Mouse (Mus musculus) limb, embryonic 12.5 days (tissue): ENCODE data around the gene Pla2g4b. TPM values are rescaled to one million over a fixed set of nuclear protein-coding genes. Genes with fewer than 3 reads are reported as not detected.

Experiments used
- ATAC-seq: fragments of 200-750 bp; cut with Nextera tagmentation; 2 replicates; pipeline ENCODE4 v1.8.0; 2017; ENCODE audit warnings: low read depth, moderate TSS enrichment; ENCODE audit not compliant: insufficient number of reproducible peaks, insufficient read depth, low FRiP score, low TSS enrichment
- H3K27ac ChIP-seq: fragments of 300-500 bp; sonication (generic); 2 replicates; pipeline ENCODE4 v1.5.1; 2016; ENCODE audit warnings: mild to moderate bottlenecking, moderate library complexity
- H3K27me3 ChIP-seq: fragments of 300-500 bp; sonication (generic); 2 replicates; pipeline ENCODE4 v1.6.1; 2016; ENCODE audit warnings: mild to moderate bottlenecking, moderate library complexity
- H3K36me3 ChIP-seq: fragments of 300-500 bp; sonication (generic); 2 replicates; pipeline ENCODE4 v1.6.1; 2016; ENCODE audit warnings: mild to moderate bottlenecking, moderate library complexity
- H3K4me1 ChIP-seq: fragments of 300-500 bp; sonication (generic); replicated peaks from 2 replicates; pipeline ENCODE4 v1.6.1; 2016
- H3K4me2 ChIP-seq: fragments of 300-500 bp; sonication (generic); 2 replicates; pipeline ENCODE4 v1.6.1; 2016; ENCODE audit warnings: mild to moderate bottlenecking, moderate library complexity
- H3K4me3 ChIP-seq: fragments of 300-500 bp; sonication (generic); replicated peaks from 2 replicates; pipeline ENCODE4 v1.5.1; 2016; ENCODE audit warnings: mild to moderate bottlenecking
- H3K9ac ChIP-seq: fragments of 300-500 bp; sonication (generic); replicated peaks from 2 replicates; pipeline ENCODE4 v1.6.1; 2016; ENCODE audit warnings: mild to moderate bottlenecking, moderate library complexity
- H3K9me3 ChIP-seq: fragments of 300-500 bp; sonication (generic); 2 replicates; pipeline ENCODE4 v1.6.1; 2016; ENCODE audit warnings: mild to moderate bottlenecking, moderate library complexity
- WGBS: fragments of 180-500 bp; shearing (Covaris S2); methylation state at CpG from one replicate; pipeline ENCODE4 v1.1.7; 2016; 5-methylcytosine and 5-hydroxymethylcytosine counted together
- polyA plus RNA-seq: library from polyadenylated mRNA; unstranded; fragments of >200 nt; fragmentation: Nextera tagmentation; extraction: Ambion mirVana; gene quantifications from 2 replicates; pipeline ENCODE4 v1.2.1, GENCODE M21; 2016

Pla2g4b gene
- polyA plus RNA-seq, 1 experiment from 2014 or later: 3.8 TPM

DNA sequence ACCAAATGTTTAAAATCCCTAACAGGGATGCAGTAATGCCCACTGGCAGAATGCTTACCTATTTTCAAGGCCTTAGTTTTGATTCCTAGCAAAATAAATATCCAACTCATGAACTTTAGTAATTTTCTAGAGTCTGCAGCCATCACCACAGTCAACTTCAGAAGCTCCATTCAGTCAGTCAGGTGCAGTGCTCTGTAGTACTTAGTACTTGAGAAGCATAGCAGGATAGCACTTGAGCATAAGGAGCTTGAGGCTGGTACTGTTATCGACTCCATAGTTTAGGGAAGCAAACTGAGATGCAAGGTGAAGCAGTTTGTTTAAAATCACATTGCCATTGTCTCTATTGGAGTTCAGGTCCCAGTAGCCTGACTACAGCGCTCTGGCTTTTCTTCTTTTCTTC, 33.5 kb upstream of the Pla2g4b start:
- Histone ChIP-seq H3K4me2 (no peak overlapping the region), H3K4me3 (no peak overlapping the region), H3K9me3 (no peaks in the 10 kb centered on the region), H3K4me1 (peaks cover 30% of the 10 kb centered on the region), H3K9ac (no peak overlapping the region), H3K27me3 (no peaks in the 10 kb centered on the region), H3K36me3 (peaks cover 27% of the 10 kb centered on the region), H3K27ac (no peak overlapping the region)
- ATAC-seq: no peak
- 97% methylated on average over 2 of the region's 2 CpGs for WGBS

DNA sequence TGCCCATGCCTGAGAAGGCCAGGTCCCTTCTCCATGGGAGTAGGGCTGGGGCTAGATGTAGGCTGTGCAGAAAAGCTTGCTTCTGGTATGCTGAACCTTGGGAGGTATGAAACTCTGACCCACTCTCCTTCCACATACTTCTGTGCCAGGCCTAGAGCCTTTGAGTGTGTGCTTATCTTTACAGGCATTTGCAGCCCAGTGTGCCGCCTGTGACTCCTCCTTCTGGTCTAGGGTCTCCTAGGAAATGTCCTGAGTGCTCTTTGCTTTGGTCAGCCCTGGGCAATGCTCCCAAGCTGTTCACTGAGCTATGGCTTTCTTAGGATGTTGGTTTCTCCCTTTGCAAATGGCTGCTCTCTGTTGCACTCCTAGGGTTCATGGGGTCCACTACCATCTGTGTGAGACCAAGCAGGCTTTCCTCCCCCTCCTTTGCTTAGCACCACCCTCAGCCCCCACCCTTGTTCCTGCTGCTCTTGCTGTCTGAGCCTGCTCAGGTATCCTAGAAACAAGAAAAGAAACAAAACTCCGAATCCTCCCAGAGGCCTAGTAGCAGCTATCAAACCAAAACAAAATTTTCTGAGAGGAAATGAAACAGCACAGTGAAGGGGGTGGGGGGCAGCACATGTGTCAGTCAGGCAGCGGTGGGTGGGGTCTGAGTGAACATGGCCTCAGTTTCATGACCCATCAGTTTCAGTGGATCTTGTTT, 32.2 kb upstream of the Pla2g4b start:
- ATAC-seq: 0 out of 2 replicates have a peak, but pooled peaks have one; percentile 20

DNA sequence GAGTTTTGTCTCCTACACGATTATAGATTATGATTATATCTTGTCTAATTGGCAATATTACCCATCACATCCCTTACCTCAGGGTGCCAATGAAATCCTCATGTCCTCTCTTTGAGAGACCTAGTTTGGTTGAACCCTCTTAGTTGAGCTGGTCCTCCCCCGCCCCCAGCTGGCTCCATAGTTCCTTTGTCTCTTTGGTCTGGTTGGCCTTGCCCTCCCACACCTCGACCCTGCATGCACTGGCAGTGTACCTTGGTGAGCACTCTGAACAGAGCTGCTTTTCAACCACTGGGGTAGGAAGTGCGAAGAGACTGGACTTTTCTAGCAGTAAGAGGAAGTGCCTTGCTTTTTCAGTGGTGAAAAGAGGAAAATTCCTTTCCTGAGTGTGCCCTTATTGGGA, 31.3 kb upstream of the Pla2g4b start:
- H3K9me3 ChIP-seq: no peaks in the 10 kb centered on the region
- no peaks in the 10 kb centered on the region for H3K27me3 ChIP-seq
- peaks cover 8% of the 10 kb centered on the region for H3K4me1 ChIP-seq
- H3K27ac ChIP-seq: no peak overlapping the region
- ATAC-seq: no peak
- H3K9ac ChIP-seq: no peak overlapping the region
- no peak overlapping the region for H3K4me2 ChIP-seq
- WGBS: 79% methylated on average over 4 of the region's 4 CpGs
- H3K4me3 ChIP-seq: no peak overlapping the region
- H3K36me3 ChIP-seq: peaks cover 28% of the 10 kb centered on the region

More for the DNA sequence above, 32.2 kb upstream of the Pla2g4b start:
- Histone ChIP-seq H3K4me3 (no peak overlapping the region), H3K36me3 (peaks cover 28% of the 10 kb centered on the region), H3K27me3 (no peaks in the 10 kb centered on the region), H3K4me2 (no peak overlapping the region), H3K4me1 (peaks cover 17% of the 10 kb centered on the region), H3K27ac (peak overlapping the region; percentile 62), H3K9me3 (no peaks in the 10 kb centered on the region), H3K9ac (no peak overlapping the region)
- WGBS: 73% methylated on average over 3 of the region's 3 CpGs

DNA sequence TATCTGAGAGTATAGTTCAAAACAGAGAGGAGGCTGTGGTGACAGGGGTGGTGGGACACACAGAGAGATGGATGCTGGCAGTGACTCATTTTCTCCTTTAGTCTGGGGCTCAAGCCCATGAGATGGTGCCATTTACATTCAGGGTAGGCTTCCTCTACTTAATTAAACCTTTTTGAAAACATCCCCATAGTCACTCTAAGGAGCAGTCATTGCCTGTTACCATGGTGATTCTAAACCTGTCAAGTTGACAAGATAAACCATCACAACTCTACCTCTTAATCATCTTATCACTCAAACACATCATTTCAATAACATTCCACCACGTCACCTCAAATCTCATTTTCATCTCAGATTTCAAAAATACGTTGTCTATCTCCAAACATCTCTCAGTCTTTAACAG, 29.2 kb upstream of the Pla2g4b start:
- no peak overlapping the region for H3K4me3 ChIP-seq
- no peak for ATAC-seq
- no peak overlapping the region for H3K27ac ChIP-seq
- H3K27me3 ChIP-seq: no peaks in the 10 kb centered on the region
- WGBS: 94% methylated on average over 2 of the region's 2 CpGs
- peaks cover 8% of the 10 kb centered on the region for H3K4me1 ChIP-seq
- no peaks in the 10 kb centered on the region for H3K9me3 ChIP-seq
- H3K36me3 ChIP-seq: peaks cover 22% of the 10 kb centered on the region
- no peak overlapping the region for H3K9ac ChIP-seq
- H3K4me2 ChIP-seq: no peak overlapping the region

DNA sequence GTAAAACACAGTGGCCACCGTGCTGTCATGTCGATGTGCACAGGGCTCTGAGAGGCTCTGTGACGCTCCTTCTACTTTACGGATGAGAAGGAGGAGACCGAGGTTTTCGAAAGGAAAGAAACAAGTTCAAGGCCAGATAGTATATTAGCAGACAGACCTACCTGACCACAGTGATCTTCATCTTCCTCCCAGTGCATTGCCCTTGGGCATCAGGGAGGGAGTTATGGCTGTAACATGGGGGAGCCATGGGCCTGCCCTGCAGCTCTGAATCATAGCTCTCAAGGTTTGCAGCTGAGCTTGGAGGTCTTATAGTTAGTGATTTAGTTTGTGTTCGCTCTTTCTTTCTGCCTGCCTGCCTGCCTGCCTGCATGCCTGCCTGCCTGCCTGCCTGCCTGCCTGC, 26.5 kb upstream of the Pla2g4b start:
- Histone ChIP-seq H3K9me3 (no peaks in the 10 kb centered on the region), H3K4me1 (no peaks in the 10 kb centered on the region; the same call in 1 of the 2 replicates), H3K4me2 (no peak overlapping the region), H3K36me3 (0 out of 2 replicates have a peak, but pooled peaks cover 5% of the 10 kb centered on the region), H3K9ac (no peak overlapping the region), H3K27ac (no peak overlapping the region), H3K4me3 (no peak overlapping the region), H3K27me3 (no peaks in the 10 kb centered on the region)
- WGBS: 94% methylated on average over 7 of the region's 7 CpGs
- ATAC-seq: no peak

DNA sequence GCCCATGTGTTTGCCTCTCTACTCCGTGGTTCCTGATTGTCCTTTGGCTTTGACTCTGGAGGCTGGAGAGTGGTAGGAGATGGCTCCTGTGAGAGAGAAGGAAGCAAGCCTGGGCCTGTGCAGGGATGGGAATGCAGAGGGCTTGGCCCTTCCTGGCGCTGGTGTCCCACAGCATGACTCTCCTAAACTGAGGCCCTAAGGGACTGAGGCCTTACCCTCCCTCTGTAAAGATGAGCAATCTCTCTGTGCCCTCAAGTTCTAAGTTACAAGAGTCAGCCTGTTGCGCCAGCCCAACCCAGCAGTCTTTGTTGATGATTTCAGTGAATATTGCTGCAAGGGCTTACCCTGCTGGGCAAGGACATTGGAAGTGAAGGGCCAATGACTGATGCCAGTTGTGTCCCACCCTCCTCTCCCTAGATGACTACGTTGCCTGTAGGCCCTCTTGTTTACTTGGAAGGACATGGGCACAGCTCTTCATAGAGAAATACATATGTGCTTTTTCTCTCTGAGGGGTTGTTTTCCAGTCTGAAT, 25.5 kb upstream of the Pla2g4b start:
- WGBS: 79% methylated on average over 4 of the region's 4 CpGs
- ATAC-seq: no peak
- H3K27ac ChIP-seq: no peak overlapping the region
- H3K9me3 ChIP-seq: no peaks in the 10 kb centered on the region
- no peak overlapping the region for H3K4me2 ChIP-seq
- H3K36me3 ChIP-seq: peaks cover 8% of the 10 kb centered on the region; the same call in 1 of the 2 replicates
- H3K9ac ChIP-seq: no peak overlapping the region
- no peaks in the 10 kb centered on the region for H3K4me1 ChIP-seq
- no peaks in the 10 kb centered on the region for H3K27me3 ChIP-seq
- no peak overlapping the region for H3K4me3 ChIP-seq

DNA sequence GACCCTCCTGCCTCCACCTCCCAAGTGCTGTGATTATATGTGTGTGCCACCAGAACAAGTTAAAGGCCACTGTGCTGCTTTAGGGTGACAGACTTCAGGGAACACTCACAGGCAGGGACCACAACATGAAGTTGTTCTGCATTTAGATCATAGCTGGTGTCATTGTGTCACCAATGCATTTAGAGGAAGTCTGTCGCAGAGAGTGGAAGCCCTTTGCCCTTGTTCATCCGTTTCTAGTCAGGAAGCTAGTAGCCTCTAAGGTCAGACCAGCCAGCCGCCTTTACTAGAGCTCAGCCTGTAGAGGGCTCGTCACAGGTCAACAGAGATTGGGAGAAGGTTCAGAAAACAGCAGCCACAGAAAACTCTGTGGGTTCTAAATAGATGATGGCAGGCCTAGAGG, 24.5 kb upstream of the Pla2g4b start:
- Histone ChIP-seq H3K27ac (no peak overlapping the region), H3K36me3 (peaks cover 17% of the 10 kb centered on the region), H3K9ac (no peak overlapping the region), H3K4me3 (no peak overlapping the region), H3K9me3 (no peaks in the 10 kb centered on the region), H3K4me2 (no peak overlapping the region), H3K27me3 (no peaks in the 10 kb centered on the region), H3K4me1 (no peaks in the 10 kb centered on the region)
- ATAC-seq: no peak
- WGBS: 66% methylated on average over 4 of the region's 4 CpGs

DNA sequence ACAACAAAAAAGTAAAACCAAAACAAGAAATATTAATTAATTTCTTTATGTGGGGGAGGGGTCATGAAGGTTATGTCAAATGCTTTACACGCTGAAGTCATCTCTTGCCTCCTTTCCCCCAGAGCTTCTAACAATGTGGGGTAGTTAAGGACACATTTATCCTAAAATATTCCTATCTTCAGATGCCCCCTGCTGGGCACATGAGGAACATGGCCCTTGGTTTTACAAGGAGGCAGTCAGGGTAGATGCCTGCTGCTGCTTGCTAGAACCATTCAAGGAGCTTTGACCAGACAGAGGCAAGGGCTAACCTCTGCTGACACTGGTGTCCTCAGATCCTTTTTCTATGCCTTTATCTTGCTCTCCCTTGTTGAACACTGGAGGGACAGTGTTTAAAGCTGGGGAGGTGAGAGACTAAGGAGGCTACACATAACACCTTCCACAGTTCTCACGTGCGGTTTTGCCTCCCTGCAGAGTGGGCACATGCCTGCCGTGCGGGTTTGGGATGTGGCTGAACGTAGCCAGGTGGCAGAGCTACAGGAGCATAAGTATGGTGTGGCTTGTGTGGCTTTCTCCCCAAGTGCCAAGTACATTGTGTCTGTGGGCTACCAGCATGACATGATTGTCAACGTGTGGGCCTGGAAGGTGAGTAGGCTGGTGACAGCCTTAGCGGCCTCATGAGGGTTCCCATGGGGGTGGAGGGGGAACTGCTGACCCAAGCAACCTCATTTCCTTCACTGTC, 21.6 kb upstream of the Pla2g4b start:
- H3K27ac ChIP-seq: no peak overlapping the region
- H3K9me3 ChIP-seq: no peaks in the 10 kb centered on the region
- H3K4me1 ChIP-seq: no peaks in the 10 kb centered on the region
- no peak overlapping the region for H3K9ac ChIP-seq
- no peak overlapping the region for H3K4me3 ChIP-seq
- WGBS: 80% methylated on average over 8 of the region's 8 CpGs
- peaks cover 32% of the 10 kb centered on the region for H3K36me3 ChIP-seq
- peak; percentile 20; the same call in 1 of the 2 replicates for ATAC-seq
- H3K27me3 ChIP-seq: no peaks in the 10 kb centered on the region
- H3K4me2 ChIP-seq: no peak overlapping the region

DNA sequence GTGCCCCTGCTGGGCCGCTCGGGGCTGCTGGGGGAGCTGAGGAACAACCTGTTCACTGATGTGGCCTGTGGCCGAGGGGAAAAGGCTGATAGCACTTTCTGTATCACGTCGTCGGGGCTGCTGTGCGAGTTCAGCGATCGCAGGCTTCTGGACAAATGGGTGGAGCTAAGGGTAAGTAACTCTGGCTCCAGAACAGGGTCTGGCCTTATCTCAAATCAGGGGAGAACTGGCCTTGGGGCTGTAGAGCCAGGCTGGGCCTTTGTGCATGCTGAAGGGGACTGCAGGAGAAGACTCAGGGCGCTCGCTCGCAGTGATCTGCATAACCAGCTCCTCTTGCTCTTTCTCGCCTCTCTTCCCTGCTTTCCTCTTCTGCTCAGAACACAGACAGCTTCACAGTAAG, 20.3 kb upstream of the Pla2g4b start:
- no peak overlapping the region for H3K9ac ChIP-seq
- H3K4me2 ChIP-seq: no peak overlapping the region
- H3K9me3 ChIP-seq: no peaks in the 10 kb centered on the region
- H3K36me3 ChIP-seq: peaks cover 45% of the 10 kb centered on the region
- WGBS: 82% methylated on average over 13 of the region's 13 CpGs
- no peak for ATAC-seq
- no peaks in the 10 kb centered on the region for H3K4me1 ChIP-seq
- H3K4me3 ChIP-seq: no peak overlapping the region
- no peak overlapping the region for H3K27ac ChIP-seq
- no peaks in the 10 kb centered on the region for H3K27me3 ChIP-seq

DNA sequence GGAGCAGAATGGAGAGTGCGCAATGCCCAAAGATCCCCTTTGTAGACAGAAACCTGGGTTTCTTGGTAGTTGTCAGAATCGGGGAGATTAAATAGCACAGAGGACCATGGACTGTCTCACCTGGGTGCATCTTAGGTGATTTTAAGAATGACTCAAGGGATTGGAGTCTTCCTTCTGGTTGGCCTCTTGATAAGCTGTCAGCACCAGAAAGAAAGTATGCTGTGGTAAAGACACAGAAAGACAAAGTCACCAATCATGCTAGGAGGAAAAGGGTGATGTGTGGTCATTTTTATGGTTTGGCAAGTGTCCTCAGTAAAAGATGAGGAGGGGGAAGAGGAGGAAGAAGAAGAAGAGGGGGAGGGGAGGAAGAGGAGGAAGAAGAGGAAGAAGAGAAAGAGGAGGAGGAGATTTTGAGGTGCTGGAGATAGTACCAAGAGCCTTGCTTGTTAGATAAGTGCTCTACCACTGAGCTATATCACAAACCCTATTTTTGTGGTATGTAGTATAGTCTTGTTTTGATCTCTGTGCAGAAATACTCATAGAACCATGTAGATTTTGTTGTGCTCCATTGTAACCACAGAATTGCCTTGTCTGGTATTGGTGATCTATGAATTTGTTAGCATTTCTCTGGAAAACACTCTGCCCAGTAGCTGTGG, 19.3 kb upstream of the Pla2g4b start:
- WGBS: 91% methylated on average over 2 of the region's 2 CpGs
- H3K36me3 ChIP-seq: peaks cover 55% of the 10 kb centered on the region

DNA sequence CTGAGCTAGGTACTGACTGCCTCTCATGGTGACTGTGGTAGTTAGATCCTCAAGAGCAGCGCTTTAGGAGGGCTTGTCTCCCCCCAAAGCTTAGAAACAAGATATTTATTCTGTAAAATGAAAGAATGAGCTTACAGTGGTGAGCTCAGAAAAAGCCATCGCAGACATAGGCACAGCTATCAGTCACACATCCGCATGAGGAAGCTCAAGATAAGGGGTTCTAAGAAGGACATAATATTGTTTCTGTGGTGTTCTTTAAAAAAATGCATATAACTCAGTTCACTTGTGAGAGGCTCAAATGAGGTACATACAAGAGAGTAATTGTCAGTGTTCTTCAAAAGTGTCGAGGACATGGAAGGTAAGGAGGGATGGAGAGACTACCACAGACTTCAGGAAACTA, 17.3 kb upstream of the Pla2g4b start:
- H3K4me3 ChIP-seq: no peak overlapping the region
- WGBS: 91% methylated on average over 4 of the region's 4 CpGs
- H3K4me1 ChIP-seq: no peaks in the 10 kb centered on the region
- no peak overlapping the region for H3K9ac ChIP-seq
- no peak for ATAC-seq
- H3K4me2 ChIP-seq: no peak overlapping the region
- H3K9me3 ChIP-seq: no peaks in the 10 kb centered on the region
- H3K27ac ChIP-seq: no peak overlapping the region
- H3K27me3 ChIP-seq: no peaks in the 10 kb centered on the region
- peaks cover 75% of the 10 kb centered on the region for H3K36me3 ChIP-seq

More for the DNA sequence above, 19.3 kb upstream of the Pla2g4b start:
- no peak overlapping the region for H3K9ac ChIP-seq
- ATAC-seq: no peak
- no peak overlapping the region for H3K4me3 ChIP-seq
- no peaks in the 10 kb centered on the region for H3K4me1 ChIP-seq
- no peak overlapping the region for H3K27ac ChIP-seq
- H3K4me2 ChIP-seq: no peak overlapping the region
- no peaks in the 10 kb centered on the region for H3K9me3 ChIP-seq
- no peaks in the 10 kb centered on the region for H3K27me3 ChIP-seq
